Mouse (Mus musculus): Measurements from ENCODE around the gene Ccdc57.
"Not testable (repeated sequence)": the region's sequence is repeated elsewhere in the genome, so short reads cannot be mapped to it uniquely, and the experiment has no call there.

Gene Ccdc57

GRCm38 (mm10) chr11:120788460-120788859, 144.2 kb downstream of the Ccdc57 start:
- DNase-seq (ENCODE audit: low spot score in 2 of 2) = not testable (repeated sequence)

- no peak for DNase-seq (ENCODE audit: low spot score in 2 of 2)
Measured at GRCm38 (mm10) chr11:120785145-120785544, 147.5 kb downstream of the Ccdc57 start.

- peak; percentile 72 to 81 for DNase-seq (ENCODE audit: low spot score in 2 of 2)
Measured at GRCm38 (mm10) chr11:120784064-120784791, 148.4 kb downstream of the Ccdc57 start, which contains the start of the genes Rfng and Gps1. Gene Rfng (minus strand): TSS chr11:120784207. Gene Gps1 (plus strand): TSS chr11:120784272.

GRCm38 (mm10) chr11:120783426-120784063, 149.1 kb downstream of the Ccdc57 start:
- DNase-seq (ENCODE audit: low spot score in 2 of 2) = no peak

GRCm38 (mm10) chr11:120781361-120781760, 151.3 kb downstream of the Ccdc57 start:
- DNase-seq (ENCODE audit: low spot score in 2 of 2) = not testable (repeated sequence)

GRCm38 (mm10) chr11:120779876-120780275, 152.8 kb downstream of the Ccdc57 start:
- no peak for DNase-seq (ENCODE audit: low spot score in 2 of 2)

- DNase-seq (ENCODE audit: low spot score in 2 of 2) = no peak
Measured at GRCm38 (mm10) chr11:120777123-120777522, 155.5 kb downstream of the Ccdc57 start.

Data from thymus, postnatal 10 days (tissue).